Mouse (Mus musculus) stomach, embryonic 16.5 days (tissue): ENCODE results near the gene Fbxo40. TPM values are rescaled to one million over a fixed set of nuclear protein-coding genes. Genes with fewer than 3 reads are reported as not detected.
A peak's percentile ranks its signal among the peaks of the same experiment; 100 is the strongest.

Source experiments
- ATAC-seq: fragments of 200-750 bp; cut with Nextera tagmentation; 2 replicates; pipeline ENCODE4 v1.8.0; 2017; ENCODE audit warnings: moderate number of reproducible peaks, moderate TSS enrichment; ENCODE audit not compliant: insufficient read depth, low FRiP score
- H3K27ac ChIP-seq: fragments of 300-500 bp; sonication (generic); 2 replicates; pipeline ENCODE4 v1.5.1; 2014; ENCODE audit warnings: low read length
- H3K27me3 ChIP-seq: fragments of 300-500 bp; sonication (generic); 2 replicates; pipeline ENCODE4 v1.6.1; 2014; ENCODE audit warnings: low read length, control low read depth, mixed read lengths; ENCODE audit not compliant: control insufficient read depth, insufficient read depth
- H3K36me3 ChIP-seq: fragments of 300-500 bp; sonication (generic); 2 replicates; pipeline ENCODE4 v1.6.1; 2014; ENCODE audit warnings: low read length; ENCODE audit not compliant: control insufficient read depth, insufficient read depth
- H3K4me1 ChIP-seq: fragments of 300-500 bp; sonication (generic); 2 replicates; pipeline ENCODE4 v1.6.1; 2014; ENCODE audit warnings: low read length, control low read depth, mixed read lengths; ENCODE audit not compliant: control insufficient read depth, insufficient read depth
- H3K4me2 ChIP-seq: fragments of 300-500 bp; sonication (generic); 2 replicates; pipeline ENCODE4 v1.6.1; 2014; ENCODE audit warnings: low read depth, low read length, mixed read lengths
- H3K4me3 ChIP-seq: fragments of 300-500 bp; sonication (generic); replicated peaks from 2 replicates; pipeline ENCODE4 v1.5.1; 2014; ENCODE audit warnings: mild to moderate bottlenecking, low read length
- H3K9ac ChIP-seq: fragments of 300-500 bp; sonication (generic); 2 replicates; pipeline ENCODE4 v1.6.1; 2014; ENCODE audit warnings: low read length
- H3K9me3 ChIP-seq: fragments of 300-500 bp; sonication (generic); replicated peaks from 2 replicates; pipeline ENCODE4 v1.6.1; 2016; ENCODE audit warnings: low read length, control low read depth; ENCODE audit not compliant: control insufficient read depth
- WGBS: fragments of 180-500 bp; shearing (Covaris S2); extraction: QIAGEN DNeasy Blood & Tissue Kit; methylation state at CpG from one replicate; pipeline ENCODE4 v1.1.7; 2014; 5-methylcytosine and 5-hydroxymethylcytosine counted together
- polyA plus RNA-seq: library from polyadenylated mRNA; unstranded; fragments of >200 nt; fragmentation: Nextera tagmentation; extraction: Ambion mirVana; gene quantifications from 2 replicates; pipeline ENCODE4 v1.2.1, GENCODE M21; 2015

Gene Fbxo40
- 0.13 TPM in 1 of 2 replicates, not detected in the other for polyA plus RNA-seq

GRCm38 (mm10) chr16:36989999-36990625, at the start of gene Fbxo40:
Fbxo40 (minus strand) TSS chr16:36990467.
- H3K4me2 ChIP-seq: no peak within 1 kb of the TSS
- ATAC-seq: no peak

GRCm38 (mm10) chr16:37034751-37035150, 44.5 kb upstream of the Fbxo40 start:
- Histone ChIP-seq H3K4me2 (no peak overlapping the region), H3K9ac (no peak overlapping the region), H3K36me3 (no peaks in the 10 kb centered on the region), H3K4me1 (no peaks in the 10 kb centered on the region), H3K4me3 (no peak overlapping the region), H3K27me3 (no peaks in the 10 kb centered on the region), H3K27ac (no peak overlapping the region), H3K9me3 (no peaks in the 10 kb centered on the region)
- 94% methylated on average over 8 of the region's 8 CpGs for WGBS
- no peak for ATAC-seq

More at GRCm38 (mm10) chr16:36989999-36990625, at the start of gene Fbxo40:
- Histone ChIP-seq H3K4me3 (no peak within 1 kb of the TSS), H3K4me1 (no peaks in the 10 kb centered on the region), H3K36me3 (no peaks in the 10 kb centered on the region), H3K9ac (no peak within 1 kb of the TSS), H3K27me3 (no peaks in the 10 kb centered on the region), H3K27ac (no peak within 1 kb of the TSS), H3K9me3 (no peaks in the 10 kb centered on the region)
- WGBS: 53% methylated on average over 18 of the region's 18 CpGs

- Histone ChIP-seq H3K36me3 (no peaks in the 10 kb centered on the region), H3K9ac (no peak overlapping the region), H3K27ac (no peak overlapping the region), H3K4me1 (no peaks in the 10 kb centered on the region), H3K27me3 (no peaks in the 10 kb centered on the region), H3K9me3 (no peaks in the 10 kb centered on the region), H3K4me3 (no peak overlapping the region), H3K4me2 (no peak overlapping the region)
- no peak for ATAC-seq
- WGBS: 61% methylated on average over 3 of the region's 3 CpGs
These were observed 41.7 kb upstream of the Fbxo40 start for GRCm38 (mm10) chr16:37031996-37032395.

GRCm38 (mm10) chr16:37027581-37027980, 37.3 kb upstream of the Fbxo40 start:
- Histone ChIP-seq H3K36me3 (no peaks in the 10 kb centered on the region), H3K4me3 (no peak overlapping the region), H3K9ac (no peak overlapping the region), H3K4me2 (no peak overlapping the region), H3K4me1 (no peaks in the 10 kb centered on the region), H3K9me3 (no peaks in the 10 kb centered on the region), H3K27me3 (no peaks in the 10 kb centered on the region), H3K27ac (no peak overlapping the region)
- ATAC-seq: no peak
- 77% methylated on average over 3 of the region's 3 CpGs for WGBS

- Histone ChIP-seq H3K9ac (peak overlapping the region; percentile 77), H3K4me2 (peak overlapping the region; percentile 74)
These were observed 22.1 kb upstream of the Fbxo40 start for GRCm38 (mm10) chr16:37012336-37012735.

GRCm38 (mm10) chr16:37011922-37012289, 21.6 kb upstream of the Fbxo40 start:
- Histone ChIP-seq H3K9ac (peak overlapping the region; percentile 77), H3K27me3 (no peaks in the 10 kb centered on the region), H3K9me3 (no peaks in the 10 kb centered on the region), H3K36me3 (no peaks in the 10 kb centered on the region), H3K4me3 (peak overlapping the region; percentile 92), H3K27ac (no peak overlapping the region), H3K4me1 (peaks cover 8% of the 10 kb centered on the region), H3K4me2 (peak overlapping the region; percentile 74)
- peak; percentile 61 for ATAC-seq
- under 1% methylated on average over 26 of the region's 26 CpGs for whole genome bisulfite sequencing

More at GRCm38 (mm10) chr16:37012336-37012735, 22.1 kb upstream of the Fbxo40 start:
- H3K9me3 ChIP-seq: no peaks in the 10 kb centered on the region
- H3K4me3 ChIP-seq: peak overlapping the region; percentile 92
- ATAC-seq: no peak
- WGBS: 35% methylated on average over 5 of the region's 5 CpGs
- no peak overlapping the region for H3K27ac ChIP-seq
- H3K36me3 ChIP-seq: no peaks in the 10 kb centered on the region
- H3K27me3 ChIP-seq: no peaks in the 10 kb centered on the region
- peaks cover 8% of the 10 kb centered on the region for H3K4me1 ChIP-seq

GRCm38 (mm10) chr16:37011061-37011921, 21.0 kb upstream of the Fbxo40 start, which contains the start of gene Polq:
Polq (plus strand) TSS chr16:37011786.
- peak within 1 kb of the TSS; percentile 74 for H3K4me2 ChIP-seq
- no peaks in the 10 kb centered on the region for H3K27me3 ChIP-seq
- WGBS: 4% methylated on average over 30 of the region's 30 CpGs

GRCm38 (mm10) chr16:37010370-37010769, 20.1 kb upstream of the Fbxo40 start:
- 45% methylated on average over 4 of the region's 4 CpGs for WGBS
- H3K4me2 ChIP-seq: no peak overlapping the region

More at GRCm38 (mm10) chr16:37011061-37011921, 21.0 kb upstream of the Fbxo40 start, which contains the start of gene Polq:
- H3K4me1 ChIP-seq: peaks cover 8% of the 10 kb centered on the region
- peak within 1 kb of the TSS; percentile 92 for H3K4me3 ChIP-seq
- no peaks in the 10 kb centered on the region for H3K9me3 ChIP-seq
- H3K36me3 ChIP-seq: no peaks in the 10 kb centered on the region
- H3K27ac ChIP-seq: no peak within 1 kb of the TSS
- peak; percentile 99 for ATAC-seq
- peak within 1 kb of the TSS; percentile 77 for H3K9ac ChIP-seq

GRCm38 (mm10) chr16:37009262-37009661, 19.0 kb upstream of the Fbxo40 start:
- Histone ChIP-seq H3K4me2 (no peak overlapping the region), H3K27me3 (no peaks in the 10 kb centered on the region), H3K27ac (no peak overlapping the region), H3K9me3 (no peaks in the 10 kb centered on the region), H3K36me3 (no peaks in the 10 kb centered on the region), H3K9ac (no peak overlapping the region), H3K4me3 (no peak overlapping the region), H3K4me1 (peaks cover 8% of the 10 kb centered on the region)
- no peak for ATAC-seq
- 51% methylated on average over 6 of the region's 6 CpGs for WGBS

More at GRCm38 (mm10) chr16:37010370-37010769, 20.1 kb upstream of the Fbxo40 start:
- no peaks in the 10 kb centered on the region for H3K27me3 ChIP-seq
- peak; percentile 35; the same call in 1 of the 2 replicates for ATAC-seq
- no peaks in the 10 kb centered on the region for H3K36me3 ChIP-seq
- H3K9me3 ChIP-seq: no peaks in the 10 kb centered on the region
- no peak overlapping the region for H3K27ac ChIP-seq
- peaks cover 8% of the 10 kb centered on the region for H3K4me1 ChIP-seq
- no peak overlapping the region for H3K9ac ChIP-seq
- H3K4me3 ChIP-seq: no peak overlapping the region
